Mouse (Mus musculus) B cell, adult 2 months (primary cell): ENCODE measurements around the gene Tfr2.
A peak's percentile ranks its signal among the peaks of the same experiment; 100 is the strongest.

ENCODE experiments used
- DNase-seq, 2 experiments: peaks; one replicate each; pipeline ENCODE4 v3.0.0; 2022

Gene Tfr2

GRCm38 (mm10) chr5:137628498-137629305, 59.1 kb downstream of the Tfr2 start, which contains the start of the genes Fbxo24, Lrch4 and Gm20605:
Fbxo24 (minus strand) TSS chr5:137629002.
Lrch4 (plus strand) TSS chr5:137629121.
Gm20605 (plus strand) TSS chr5:137629175.
- peak; percentile 97 to 99 for DNase-seq

DNA sequence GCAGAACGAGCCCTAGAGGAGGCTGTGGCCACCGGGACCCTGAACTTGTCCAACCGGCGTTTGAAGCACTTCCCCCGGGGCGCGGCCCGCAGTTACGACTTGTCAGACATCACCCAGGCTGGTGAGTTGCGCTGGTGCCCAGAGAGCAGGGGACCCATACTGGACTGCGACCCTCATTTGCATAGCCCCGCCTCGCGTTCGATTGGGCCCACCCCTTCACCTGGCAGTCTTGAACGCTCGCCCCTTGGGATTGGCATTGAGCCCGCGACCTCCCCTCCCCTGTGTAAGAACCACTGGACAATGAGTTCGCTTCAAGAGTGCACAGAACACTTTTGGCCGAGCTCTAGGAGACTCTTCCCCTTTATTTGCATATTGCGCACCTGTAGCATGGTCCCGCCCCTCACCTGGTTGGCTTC, 59.7 kb downstream of the Tfr2 start:
- DNase-seq = peak in 1 of 2 experiments; percentile 73

GRCm38 (mm10) chr5:137629906-137630545, 60.4 kb downstream of the Tfr2 start:
- peak; percentile 34 to 37 for DNase-seq

DNA sequence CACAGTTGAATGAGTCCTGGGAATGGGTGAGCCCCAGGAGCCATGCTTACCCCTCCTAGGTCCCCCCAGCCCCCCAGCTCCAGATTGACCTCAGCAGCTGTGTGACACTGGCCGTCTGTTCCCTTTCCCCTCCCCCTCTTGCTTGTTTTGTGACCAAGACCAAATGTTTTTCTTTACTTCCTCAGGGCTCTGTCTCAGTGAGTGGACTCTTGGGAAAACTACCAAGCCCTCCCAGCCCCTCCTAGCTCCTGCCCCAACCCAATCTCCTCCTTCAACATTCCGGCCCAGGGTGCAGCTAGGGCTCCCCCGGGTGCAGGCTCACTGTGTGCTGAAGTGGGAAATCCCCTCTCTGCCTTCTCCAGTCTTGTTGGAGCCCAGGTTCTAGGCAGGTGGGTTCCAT, 61.0 kb downstream of the Tfr2 start:
- DNase-seq = peak in 1 of 2 experiments; percentile 25

DNA sequence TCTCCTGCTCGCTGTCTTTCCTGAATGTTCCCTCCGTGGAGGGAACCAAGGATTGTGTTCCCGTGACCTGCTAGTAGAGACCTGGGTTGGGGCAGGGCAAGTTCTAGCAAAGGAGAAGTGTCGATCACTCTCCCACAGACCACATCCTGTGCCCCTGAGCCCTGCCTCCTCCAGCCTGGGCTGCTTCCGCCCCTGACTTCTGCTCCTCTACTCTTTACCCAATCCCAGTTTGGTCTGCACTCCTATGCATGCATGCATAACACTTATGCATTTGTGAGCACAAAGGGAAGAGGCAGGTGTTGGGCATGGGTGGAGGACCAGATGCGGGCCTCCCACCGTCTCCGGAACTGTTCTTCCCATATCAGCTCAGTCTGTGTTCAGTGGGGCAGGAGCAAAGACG, 61.5 kb downstream of the Tfr2 start:
- DNase-seq = peak; percentile 84 to 86

DNA sequence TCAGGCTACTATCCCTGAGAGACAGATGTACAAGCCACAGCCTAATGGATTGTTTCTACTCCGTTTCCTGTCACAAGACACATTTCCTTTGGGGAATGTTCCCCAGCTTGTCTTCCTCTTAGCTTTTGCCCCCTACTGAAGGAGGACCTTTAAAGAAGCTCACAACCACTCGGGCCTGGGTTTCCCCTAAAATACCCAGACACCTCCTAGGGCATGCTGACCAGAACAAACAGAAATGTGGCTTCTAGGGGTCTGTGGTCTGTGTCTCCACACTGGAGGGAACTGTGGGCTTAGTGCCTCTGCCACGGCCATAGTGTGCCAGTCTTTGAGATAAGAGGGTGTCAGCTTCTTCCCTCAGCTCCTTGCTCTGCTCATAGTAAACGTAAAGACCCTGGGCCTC, 62.0 kb downstream of the Tfr2 start:
- peak in 1 of 2 experiments; percentile 42 for DNase-seq

DNA sequence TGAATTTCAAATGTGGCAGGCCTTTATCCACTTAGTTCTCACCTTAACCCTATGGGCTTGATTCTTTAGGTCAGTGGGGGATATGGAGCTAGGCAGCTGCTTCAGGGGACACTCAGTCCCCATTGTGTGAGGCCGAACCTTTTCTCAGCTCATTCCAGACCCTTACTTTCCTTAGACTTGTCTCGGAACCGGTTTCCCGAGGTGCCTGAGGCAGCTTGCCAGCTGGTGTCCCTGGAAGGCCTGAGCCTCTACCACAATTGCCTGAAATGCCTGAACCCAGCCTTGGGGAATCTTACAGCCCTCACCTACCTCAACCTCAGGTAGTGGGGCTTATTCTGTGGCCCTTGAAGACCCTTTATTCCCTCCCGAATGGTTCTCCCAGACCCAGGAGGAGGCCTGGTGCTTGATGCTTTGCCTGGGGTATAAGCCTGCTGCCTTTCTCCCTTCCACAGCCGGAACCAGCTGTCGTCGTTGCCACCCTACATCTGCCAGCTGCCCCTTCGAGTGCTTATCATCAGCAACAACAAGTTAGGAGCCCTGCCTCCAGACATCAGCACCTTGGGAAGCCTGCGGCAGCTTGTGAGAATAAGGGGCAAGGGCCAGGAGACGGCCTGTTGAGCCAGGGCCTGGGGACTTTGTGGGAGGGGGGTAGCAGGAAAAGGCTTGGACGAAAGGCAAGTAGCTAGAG, 63.9 kb downstream of the Tfr2 start:
- DNase-seq = no peak
